Mouse (Mus musculus) right cerebral cortex, adult 2 months (tissue): ENCODE measurements around the gene C130079G13Rik.
"Not testable (repeated sequence)": the region's sequence is repeated elsewhere in the genome, so short reads cannot be mapped to it uniquely, and the experiment has no call there.

Experiments
- DNase-seq, 2 experiments: peaks; one replicate each; pipeline ENCODE4 v3.0.0; 2021 to 2022; ENCODE audit warnings: low spot score in 2 of 2

The C130079G13Rik gene

GRCm38 (mm10) chr3:59924914-59925313 is at the start of gene C130079G13Rik:
TSS of gene C130079G13Rik (plus strand) at chr3:59925214.
- no peak for DNase-seq

- DNase-seq: not testable (repeated sequence)
Measured at GRCm38 (mm10) chr3:59877601-59878000, 47.4 kb upstream of the C130079G13Rik start.

- DNase-seq: not testable (repeated sequence)
Measured at GRCm38 (mm10) chr3:59879801-59880554, 45.0 kb upstream of the C130079G13Rik start.

- DNase-seq: no peak
Measured at GRCm38 (mm10) chr3:59893276-59893675, 31.7 kb upstream of the C130079G13Rik start.

GRCm38 (mm10) chr3:59934621-59935020 is 9.6 kb downstream of the C130079G13Rik start:
- no peak for DNase-seq

- no peak for DNase-seq
Measured at GRCm38 (mm10) chr3:59947294-59947950, 22.4 kb downstream of the C130079G13Rik start.

- DNase-seq: no peak
Measured at GRCm38 (mm10) chr3:59970891-59971290, 45.9 kb downstream of the C130079G13Rik start.

- DNase-seq: no peak
Measured at GRCm38 (mm10) chr3:59974591-59974990, 49.6 kb downstream of the C130079G13Rik start.
